Mouse (Mus musculus) urinary bladder, postnatal 36 days (tissue): ENCODE data around the gene Gm38119.

Source experiments
- DNase-seq, 2 experiments: peaks; one replicate each; pipeline ENCODE4 v3.0.0; 2022; ENCODE audit warnings: low spot score in 2 of 2, mixed read lengths in 1 of 2

The Gm38119 gene

GRCm38 (mm10) chr3:92738996-92739395, at the start of gene Gm38119:
TSS of gene Gm38119 (minus strand) at chr3:92739096.
- no peak for DNase-seq

GRCm38 (mm10) chr3:92778799-92779198, 39.9 kb upstream of the Gm38119 start, which contains the start of gene Lce1i:
TSS of gene Lce1i (minus strand) at chr3:92778899.
- no peak for DNase-seq

GRCm38 (mm10) chr3:92771573-92771972, 32.7 kb upstream of the Gm38119 start:
- DNase-seq = no peak

GRCm38 (mm10) chr3:92764965-92765364, 26.1 kb upstream of the Gm38119 start, which contains the start of gene Lce1h:
TSS of gene Lce1h (minus strand) at chr3:92765065.
- DNase-seq = no peak

GRCm38 (mm10) chr3:92753197-92753596, 14.3 kb upstream of the Gm38119 start:
- no peak for DNase-seq

- DNase-seq = no peak
These were observed 13.3 kb upstream of the Gm38119 start, which contains the start of gene Lce1g for GRCm38 (mm10) chr3:92752238-92752637. TSS of gene Lce1g (minus strand) at chr3:92752338.

- no peak for DNase-seq
These were observed 16.3 kb downstream of the Gm38119 start for GRCm38 (mm10) chr3:92722631-92723030.

- no peak for DNase-seq
These were observed 18.6 kb downstream of the Gm38119 start, which contains the start of gene Lce1f for GRCm38 (mm10) chr3:92720250-92720649. TSS of gene Lce1f (minus strand) at chr3:92720350.

- DNase-seq = no peak
These were observed 23.8 kb downstream of the Gm38119 start for GRCm38 (mm10) chr3:92715122-92715521.

GRCm38 (mm10) chr3:92708974-92709373, 29.9 kb downstream of the Gm38119 start, which contains the start of gene Lce1e:
TSS of gene Lce1e (minus strand) at chr3:92709074.
- no peak for DNase-seq

- no peak for DNase-seq
These were observed 44.3 kb downstream of the Gm38119 start for GRCm38 (mm10) chr3:92694613-92695012.

- no peak for DNase-seq
These were observed 47.2 kb downstream of the Gm38119 start for GRCm38 (mm10) chr3:92691688-92692087.

- peak in 1 of 2 experiments; percentile 16 for DNase-seq
These were observed 49.7 kb downstream of the Gm38119 start for GRCm38 (mm10) chr3:92689154-92689553.
